Mouse (Mus musculus): ENCODE data around the gene Fam178b.

DNA sequence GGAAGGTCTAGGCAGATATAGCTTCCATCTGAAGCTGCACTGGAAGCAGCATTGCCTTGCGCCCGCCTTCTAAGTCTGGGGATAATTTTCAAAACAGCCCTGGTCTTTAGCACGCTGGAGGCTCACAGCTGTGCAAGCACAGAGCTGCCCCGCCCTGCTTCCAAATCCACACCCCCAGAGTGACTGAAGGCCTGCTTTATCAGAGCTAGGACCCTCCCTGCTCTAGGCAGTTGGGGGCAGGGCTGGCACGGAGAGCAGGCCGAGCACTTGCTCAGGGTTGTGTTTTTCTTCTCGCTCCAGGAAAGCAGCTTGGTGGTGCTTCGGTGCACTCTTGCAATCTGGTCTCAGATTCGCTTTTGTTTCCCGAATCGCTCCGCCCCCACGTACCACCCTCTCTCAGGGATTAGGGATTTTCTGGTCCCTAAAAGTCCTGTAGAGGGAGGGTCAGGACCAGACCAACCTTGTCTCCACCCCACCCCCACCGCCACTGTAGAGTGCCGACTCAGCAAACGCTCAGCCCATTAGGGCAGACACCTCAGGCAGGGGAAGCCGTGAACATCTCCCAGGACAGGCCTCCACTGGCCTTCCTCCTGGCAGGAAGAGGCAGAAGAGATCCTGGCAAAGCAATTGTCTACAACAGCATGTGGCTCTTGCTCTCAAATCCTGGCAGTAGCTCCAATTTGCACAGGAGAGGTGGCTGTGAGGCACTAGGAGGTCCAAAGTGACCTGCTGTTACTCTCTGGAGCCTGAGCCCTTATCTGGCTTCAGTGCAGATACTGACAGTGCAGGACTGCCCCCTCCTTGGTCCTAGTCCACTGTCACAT lies 102.4 kb downstream of the Fam178b start:
- no peak for TF ChIP-seq POLR2A (IDR thresholded peaks at IDR 0.05; ENCODE audit: insufficient read depth, low read length)
- peak; percentile 58; the same call in 1 of the 2 replicates for TF ChIP-seq EP300 (IDR thresholded peaks at IDR 0.05; ENCODE audit: insufficient read depth, low read depth, low read length)
